Mouse (Mus musculus): ENCODE measurements around the gene Fam19a5. TPM values are rescaled to one million over a fixed set of nuclear protein-coding genes. Genes with fewer than 3 reads are reported as not detected.

The Fam19a5 gene
- total RNA-seq, 2 experiments from 2014 or later = not detected

DNA sequence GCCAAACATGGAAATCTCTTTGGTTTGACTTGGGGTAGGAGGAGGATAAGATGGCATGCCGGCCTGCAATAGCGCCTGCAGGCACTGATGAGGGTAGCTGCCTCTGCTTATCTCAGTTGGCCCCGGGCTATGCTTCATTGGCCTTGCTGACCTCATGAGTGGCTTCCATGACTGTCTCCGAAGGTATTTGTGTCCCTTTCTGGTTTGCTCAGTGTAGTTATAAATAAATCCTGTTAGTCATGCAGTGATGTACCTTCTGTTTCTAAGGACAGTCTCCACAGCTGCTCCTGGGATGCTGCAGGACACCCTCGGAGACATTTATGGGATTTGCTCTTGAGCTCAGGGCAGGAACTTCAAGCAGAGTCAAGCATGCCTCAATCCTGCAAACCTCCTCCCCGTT lies 115.6 kb downstream of the Fam19a5 start:
- no peak for ATAC-seq (ENCODE audit: poor library complexity, severe bottlenecking)

DNA sequence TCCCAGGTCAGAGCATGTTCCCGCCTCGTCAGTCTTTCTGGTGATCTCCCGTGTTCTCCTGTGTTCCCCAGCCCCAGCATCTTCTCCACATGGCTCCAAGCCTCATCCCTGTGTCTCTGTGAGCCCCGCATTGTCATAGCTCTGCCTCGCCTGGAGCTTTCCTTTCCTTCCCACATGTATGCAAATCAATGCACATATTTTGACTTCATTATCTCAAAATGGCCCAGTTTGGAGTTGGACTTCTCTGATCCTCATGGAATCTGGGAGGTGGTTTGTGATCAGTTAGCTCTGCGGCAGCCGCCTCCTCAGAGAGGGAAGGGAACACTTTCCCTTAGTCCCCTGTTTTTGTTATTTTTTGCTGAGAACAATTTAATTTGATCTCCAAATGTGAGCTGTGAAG lies 117.9 kb downstream of the Fam19a5 start:
- ATAC-seq (ENCODE audit: poor library complexity, severe bottlenecking) = no peak

DNA sequence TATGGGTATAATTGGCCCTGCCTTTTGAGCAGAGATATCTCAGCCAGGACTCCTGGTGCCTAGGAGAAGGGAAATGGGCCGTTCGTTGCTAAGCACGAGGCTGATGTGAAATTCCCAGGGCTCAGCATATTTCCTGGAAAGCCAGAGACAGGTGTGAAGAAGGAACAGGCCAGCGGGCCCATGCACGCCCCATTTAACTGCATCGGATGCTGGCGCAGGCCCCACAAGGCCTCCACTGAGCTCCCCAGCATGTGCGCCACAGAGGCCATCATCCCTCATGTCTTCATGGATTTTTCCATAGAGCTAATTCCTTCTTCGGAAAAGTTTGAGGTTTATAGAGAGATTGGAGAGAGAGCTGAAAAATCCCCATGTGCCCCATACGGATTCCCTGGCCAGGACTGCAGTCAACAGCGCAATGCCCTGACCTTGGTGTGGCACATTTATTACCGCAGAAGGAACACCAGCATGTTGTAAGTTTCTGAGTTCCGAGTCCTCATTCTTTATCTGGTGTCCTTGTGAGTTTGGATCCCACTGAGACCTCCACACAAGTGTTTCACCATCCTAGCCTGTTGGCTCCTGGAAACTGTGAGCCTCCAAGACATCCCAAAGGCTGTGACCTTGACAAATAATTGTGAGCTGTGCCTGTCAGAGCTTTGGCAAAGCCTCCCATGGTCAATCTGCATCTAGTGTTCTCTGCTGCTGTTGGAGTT lies 122.1 kb downstream of the Fam19a5 start:
- no peak for ATAC-seq (ENCODE audit: poor library complexity, severe bottlenecking)

- no peak for ATAC-seq (ENCODE audit: poor library complexity, severe bottlenecking)
Measured at GRCm38 (mm10) chr15:87667416-87667815, 123.3 kb downstream of the Fam19a5 start.

DNA sequence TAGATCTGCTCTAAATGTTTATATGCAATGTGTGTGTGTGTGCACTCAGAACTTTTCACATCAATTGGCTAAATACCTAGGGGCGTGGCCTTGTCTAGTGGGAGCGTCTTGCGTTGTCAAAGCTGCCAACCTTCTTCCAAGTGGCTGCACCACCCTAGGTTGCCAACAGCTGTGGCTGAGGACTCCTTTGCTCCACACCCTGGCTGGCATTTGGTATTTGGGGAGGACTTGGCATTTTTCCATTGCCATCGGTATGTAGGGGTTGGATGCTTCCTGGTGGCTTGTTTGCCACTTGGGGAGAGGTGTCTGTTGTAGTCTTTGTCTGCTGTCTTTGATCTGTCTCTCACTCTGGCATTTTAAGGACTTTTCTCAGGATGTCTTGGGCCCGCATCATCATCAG lies 124.0 kb downstream of the Fam19a5 start:
- ATAC-seq (ENCODE audit: poor library complexity, severe bottlenecking) = no peak

DNA sequence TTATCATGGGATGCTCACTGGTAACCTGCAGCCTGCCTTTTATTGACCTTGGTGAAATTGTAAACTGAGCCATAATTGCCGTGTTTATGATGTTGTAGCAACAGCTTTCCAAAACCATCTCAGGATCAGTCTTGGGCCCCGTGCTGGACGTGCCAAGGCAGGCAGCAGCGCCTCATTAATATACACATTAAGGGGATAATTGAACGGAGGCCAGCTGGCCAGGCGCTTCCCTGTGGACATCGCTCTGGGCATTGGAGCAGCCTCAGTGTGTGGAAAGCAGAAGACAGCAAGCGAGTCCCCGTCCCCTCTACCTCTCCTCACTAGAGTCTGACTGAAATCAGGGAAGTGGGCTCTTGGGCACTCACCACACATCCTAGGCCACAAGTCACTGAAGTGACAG lies 127.8 kb downstream of the Fam19a5 start:
- no peak for ATAC-seq (ENCODE audit: poor library complexity, severe bottlenecking)

- no peak for ATAC-seq (ENCODE audit: poor library complexity, severe bottlenecking)
Measured at GRCm38 (mm10) chr15:87678711-87679110, 134.6 kb downstream of the Fam19a5 start.

- no peak for ATAC-seq (ENCODE audit: poor library complexity, severe bottlenecking)
Measured at GRCm38 (mm10) chr15:87682410-87682809, 138.3 kb downstream of the Fam19a5 start.

GRCm38 (mm10) chr15:87686415-87687040 lies 142.4 kb downstream of the Fam19a5 start:
- ATAC-seq (ENCODE audit: poor library complexity, severe bottlenecking) = no peak

DNA sequence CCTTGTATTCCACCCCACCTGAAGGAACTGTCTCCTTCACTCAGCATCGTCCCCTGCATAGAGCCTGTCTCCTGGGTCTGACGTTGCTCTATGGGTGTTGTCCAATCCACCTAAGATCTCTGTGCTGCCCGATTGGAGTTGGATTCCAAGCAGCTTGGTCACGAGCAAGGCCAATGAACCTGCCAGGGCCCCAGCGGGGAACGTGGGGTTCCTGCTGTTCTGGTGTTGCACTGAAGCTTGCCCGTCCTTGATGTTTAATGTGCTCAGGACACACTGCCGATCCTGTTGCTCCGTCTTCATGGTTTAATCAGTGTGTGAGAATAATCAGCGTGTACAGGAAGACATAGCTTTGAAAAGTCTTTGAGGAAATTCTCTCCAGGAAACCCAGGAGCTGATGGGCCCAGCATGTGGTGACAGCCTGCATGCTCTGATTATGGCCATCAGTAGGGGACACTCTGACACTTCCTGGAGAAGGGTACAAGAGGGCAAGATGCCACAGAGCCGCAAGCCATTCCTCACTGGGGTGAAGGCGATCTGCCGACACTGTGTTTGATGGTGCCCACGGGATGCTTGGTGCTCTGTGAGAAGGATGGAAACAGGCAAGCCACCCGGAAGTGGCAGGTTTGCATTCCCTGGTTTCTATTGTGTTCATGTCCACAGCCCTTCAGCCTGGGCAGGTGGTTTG lies 147.3 kb downstream of the Fam19a5 start:
- no peak for ATAC-seq (ENCODE audit: poor library complexity, severe bottlenecking)

GRCm38 (mm10) chr15:87691958-87692357 lies 147.9 kb downstream of the Fam19a5 start:
- no peak for ATAC-seq (ENCODE audit: poor library complexity, severe bottlenecking)

DNA sequence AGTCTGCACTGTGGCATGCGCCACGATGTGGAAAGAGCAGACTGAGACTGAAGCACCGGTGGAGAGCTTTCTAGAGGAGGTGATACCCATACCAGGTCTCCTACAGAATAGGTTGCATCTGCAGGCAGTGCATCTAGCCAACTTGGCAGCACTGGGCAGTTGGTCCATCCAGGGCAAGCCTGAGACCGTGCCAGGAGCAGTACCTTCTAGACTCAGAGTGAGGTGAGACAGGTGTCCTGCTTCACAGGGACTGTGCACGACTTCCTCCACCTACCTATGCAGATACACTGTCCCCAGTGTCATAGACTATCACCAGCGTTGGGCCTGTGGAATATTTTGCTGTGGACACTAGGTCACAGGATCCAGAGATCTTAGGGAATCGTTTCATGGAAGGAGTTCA lies 148.3 kb downstream of the Fam19a5 start:
- ATAC-seq (ENCODE audit: poor library complexity, severe bottlenecking) = no peak

- no peak for ATAC-seq (ENCODE audit: poor library complexity, severe bottlenecking)
Measured at GRCm38 (mm10) chr15:87692865-87693513, 148.9 kb downstream of the Fam19a5 start.

DNA sequence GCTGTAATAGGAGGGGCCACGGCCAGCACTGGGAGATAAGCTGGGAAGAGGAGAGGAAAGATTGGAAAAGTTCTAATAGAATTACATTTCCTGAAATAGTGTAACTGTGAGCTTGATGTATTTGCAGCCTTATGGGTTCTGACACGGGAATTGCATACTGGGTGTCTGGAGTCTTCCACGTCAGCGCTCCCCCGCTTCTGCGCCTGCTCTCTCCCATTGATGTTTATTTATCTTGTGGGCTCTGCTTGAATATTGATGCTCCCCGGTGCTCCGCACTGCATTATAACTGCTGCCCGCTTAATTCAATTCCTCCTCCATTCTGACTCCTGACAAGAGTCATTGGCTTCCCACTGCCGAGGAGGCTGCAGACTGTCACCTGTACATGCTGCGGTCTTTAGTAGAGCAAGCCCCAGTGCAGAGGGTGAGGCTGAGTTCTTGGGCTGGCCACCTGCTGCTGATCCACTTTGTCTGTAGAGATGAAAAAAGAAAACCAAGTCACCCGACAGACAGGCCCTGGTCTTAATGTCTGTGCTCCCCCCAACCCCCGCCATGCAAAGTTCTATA lies 153.4 kb downstream of the Fam19a5 start:
- ATAC-seq (ENCODE audit: poor library complexity, severe bottlenecking) = no peak

DNA sequence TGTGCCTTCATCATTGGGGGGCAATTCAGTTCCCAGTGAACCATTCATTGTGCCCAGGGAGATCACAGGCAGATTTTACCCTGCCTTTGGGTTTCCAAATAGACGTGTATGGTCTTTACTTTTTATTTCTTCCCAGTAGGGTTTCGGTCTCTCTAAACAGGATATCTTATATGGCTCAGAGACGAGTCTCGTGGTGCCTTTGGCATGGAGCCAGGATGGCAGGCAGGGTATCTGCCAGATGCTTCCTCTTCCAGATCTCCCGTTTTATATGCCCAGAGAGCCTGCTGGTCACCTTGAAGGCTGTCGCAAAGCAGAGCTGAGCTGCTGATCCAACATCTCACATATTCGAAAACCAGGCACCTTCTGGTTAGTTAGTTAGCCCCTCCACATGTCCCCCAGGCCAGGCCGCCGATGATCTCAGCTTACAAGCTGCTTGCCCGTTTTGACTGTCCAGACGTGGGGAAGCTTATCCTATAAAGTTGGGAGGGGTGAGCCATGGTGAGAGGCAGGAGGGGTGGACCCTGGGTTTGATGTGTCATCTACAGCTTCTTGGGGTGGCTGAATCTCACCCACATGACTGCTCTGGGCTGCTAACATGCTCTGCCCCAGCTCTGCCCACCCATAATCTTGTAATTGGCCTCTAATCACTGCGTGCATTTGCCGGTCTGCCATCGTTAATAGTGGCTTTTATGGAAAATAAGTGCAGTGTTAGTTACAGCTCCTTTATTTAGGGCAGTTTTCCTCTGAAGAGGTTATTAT lies 154.6 kb downstream of the Fam19a5 start:
- ATAC-seq (ENCODE audit: poor library complexity, severe bottlenecking) = no peak

DNA sequence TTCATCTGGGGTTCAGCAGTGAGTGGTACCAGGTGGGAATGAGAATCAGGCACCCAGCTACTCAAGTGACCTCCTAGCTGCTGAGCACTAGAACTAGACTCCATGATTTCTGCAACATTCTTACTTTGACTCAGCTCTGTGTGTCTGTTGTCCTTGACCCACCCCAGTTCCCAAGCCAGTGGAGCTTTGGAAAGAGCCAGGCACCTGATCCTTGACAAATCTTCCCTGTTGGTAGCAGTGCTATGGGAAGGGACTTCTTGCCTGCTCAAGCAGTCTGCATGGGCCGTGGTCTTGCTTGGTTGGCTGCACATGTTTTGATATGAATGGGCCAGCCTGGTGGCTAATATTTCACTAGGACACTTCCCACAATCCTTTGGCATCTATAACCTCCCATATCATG lies 158.7 kb downstream of the Fam19a5 start:
- no peak for ATAC-seq (ENCODE audit: poor library complexity, severe bottlenecking)

GRCm38 (mm10) chr15:87703334-87703733 lies 159.2 kb downstream of the Fam19a5 start:
- ATAC-seq (ENCODE audit: poor library complexity, severe bottlenecking) = no peak

DNA sequence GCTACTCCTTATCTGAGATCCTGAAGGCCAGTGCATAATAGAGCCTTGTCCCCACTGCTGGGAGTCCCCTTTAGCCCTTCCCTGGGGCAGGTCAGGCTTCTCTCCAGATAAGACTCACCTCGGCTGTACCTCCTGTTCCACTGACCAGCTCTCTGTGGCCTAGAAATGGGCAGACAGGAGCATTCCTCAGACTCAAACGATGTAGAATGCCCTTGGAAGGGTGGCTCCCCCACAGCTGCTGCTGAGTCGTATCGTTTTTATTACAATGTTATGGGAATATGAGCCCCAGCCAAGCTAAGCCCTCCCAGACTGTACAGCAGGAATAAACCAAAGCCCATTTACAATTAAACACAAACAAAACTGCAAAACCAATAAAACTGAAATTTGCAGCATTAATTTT lies 167.7 kb downstream of the Fam19a5 start:
- no peak for ATAC-seq (ENCODE audit: poor library complexity, severe bottlenecking)

- ATAC-seq (ENCODE audit: poor library complexity, severe bottlenecking) = no peak
Measured at GRCm38 (mm10) chr15:87712221-87712620, 168.1 kb downstream of the Fam19a5 start.

DNA sequence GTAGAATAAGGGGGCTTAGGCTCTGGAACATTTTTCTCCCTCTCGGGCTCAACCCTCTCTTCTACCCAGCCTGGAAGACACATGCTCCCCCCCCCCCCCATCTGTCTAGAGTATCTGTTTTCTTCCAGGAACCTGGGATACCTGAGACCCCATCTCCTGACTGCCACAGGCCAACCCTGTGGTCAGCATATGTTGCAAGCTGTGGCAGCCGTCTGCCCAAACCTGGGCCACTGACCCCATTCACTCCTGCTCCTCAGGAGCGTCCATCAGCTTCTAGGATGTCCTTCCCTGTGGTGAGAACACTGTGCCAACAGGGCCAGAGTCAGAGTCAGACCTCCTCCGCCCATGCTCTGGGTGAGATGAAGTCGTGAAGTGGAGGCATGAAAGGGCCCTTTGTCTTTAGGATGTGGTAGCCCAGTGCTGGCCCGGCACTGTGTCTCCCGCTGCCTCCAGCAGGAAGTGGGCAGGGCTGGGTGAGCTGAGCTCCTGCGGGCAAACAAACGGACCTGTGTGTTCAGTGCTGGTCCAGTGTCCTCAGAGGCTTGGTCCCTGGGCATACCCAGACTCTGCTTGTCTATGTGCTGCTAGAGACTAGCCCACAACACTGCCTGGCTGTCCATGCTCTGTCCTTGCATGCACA lies 171.1 kb downstream of the Fam19a5 start:
- ATAC-seq (ENCODE audit: poor library complexity, severe bottlenecking) = no peak

Measured in megakaryocyte, adult 5-6 weeks (primary cell).